Mouse (Mus musculus): ENCODE results near the gene Scfd2. TPM values are rescaled to one million over a fixed set of nuclear protein-coding genes. Genes with fewer than 3 reads are reported as not detected.
A peak's percentile ranks its signal among the peaks of the same experiment; 100 is the strongest.

Gene Scfd2
- total RNA-seq, 2 experiments from 2014 or later: 22.6 to 26.2 TPM

DNA sequence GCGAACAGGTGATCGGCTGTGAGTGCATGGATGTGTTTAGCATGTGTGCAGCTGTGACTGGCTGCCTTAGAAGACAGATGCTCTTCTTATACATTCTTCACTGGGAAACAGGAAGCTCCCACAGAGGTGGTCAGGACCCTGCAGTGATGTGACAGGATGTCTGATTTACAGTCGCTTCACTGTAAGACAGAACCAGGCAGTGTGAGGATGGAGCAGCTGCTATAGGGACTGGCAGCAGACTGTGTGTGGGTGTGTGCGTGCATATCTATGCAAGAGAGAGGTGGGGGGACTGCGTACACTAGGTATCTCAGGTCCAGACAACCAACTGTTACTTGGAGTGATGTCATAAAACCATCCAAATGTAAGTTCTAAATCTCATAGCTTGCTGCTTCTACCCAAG, 254.3 kb downstream of the Scfd2 start:
- DNase-seq: peak; percentile 53 to 56

DNA sequence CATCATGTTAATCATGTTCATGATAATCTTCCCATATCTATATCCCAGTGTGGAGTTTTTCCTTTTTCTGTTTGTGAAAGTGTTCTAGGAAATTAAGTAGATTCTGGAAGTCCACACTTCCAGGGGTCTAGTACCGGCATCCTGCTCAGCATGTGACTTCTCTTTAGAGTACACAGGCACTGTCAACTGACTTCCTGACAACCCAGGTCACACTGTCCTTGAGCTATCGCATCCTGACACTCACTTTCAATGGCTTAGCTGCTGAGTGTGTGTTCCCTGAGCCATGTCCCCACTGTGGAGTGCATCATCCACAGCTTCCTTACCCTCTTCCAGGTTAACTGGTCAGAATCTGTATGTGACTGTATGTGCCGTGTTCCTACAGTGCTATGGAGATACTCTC, 258.2 kb downstream of the Scfd2 start:
- DNase-seq: no peak

DNA sequence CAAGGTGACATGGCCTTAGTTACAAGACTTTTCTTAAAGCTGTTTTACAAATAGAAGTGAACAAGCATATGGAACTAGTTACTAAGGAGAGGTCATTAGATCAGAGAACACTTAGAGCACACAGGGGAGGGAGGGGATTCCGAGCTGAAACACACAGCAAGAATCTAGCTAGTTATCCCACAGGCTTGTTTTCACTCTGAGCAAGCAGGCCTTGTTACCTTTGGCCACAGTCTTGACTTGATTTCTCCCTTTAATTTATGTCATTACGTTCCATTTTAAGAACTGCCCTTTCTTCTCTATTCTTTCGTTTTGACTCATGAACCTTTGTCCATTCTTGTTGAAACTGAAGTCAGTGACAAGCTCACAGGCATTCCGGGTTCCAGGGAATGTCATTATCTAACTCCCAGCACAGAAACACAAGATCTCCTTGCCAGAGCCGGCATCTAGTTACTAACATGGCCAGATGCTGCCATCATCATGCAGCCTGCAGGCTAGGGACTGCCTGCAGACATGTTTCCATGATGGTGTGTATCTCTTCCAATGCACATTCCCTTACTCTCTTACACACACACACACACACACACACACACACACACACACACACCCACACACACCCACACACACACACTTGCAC, 263.7 kb downstream of the Scfd2 start:
- no peak for DNase-seq

DNA sequence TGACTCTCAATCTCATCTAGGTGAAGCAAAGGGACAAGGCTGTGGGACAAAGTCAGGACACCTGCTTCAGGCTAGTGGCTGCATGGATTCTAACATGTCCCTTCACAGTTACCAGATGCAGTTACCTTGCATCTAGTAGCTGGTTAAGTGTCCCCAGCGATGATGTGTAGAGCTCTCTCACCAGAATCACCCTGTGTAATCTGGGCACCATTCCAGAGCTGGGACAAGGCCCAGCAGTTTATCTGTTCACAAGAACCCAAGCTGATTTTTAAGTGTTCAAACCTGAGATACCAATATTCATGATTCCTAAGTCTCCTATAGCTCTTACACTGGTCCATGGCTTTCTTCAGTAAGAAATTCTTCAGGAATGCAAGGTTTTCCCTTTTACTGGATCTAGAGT, 264.4 kb downstream of the Scfd2 start:
- no peak for DNase-seq

DNA sequence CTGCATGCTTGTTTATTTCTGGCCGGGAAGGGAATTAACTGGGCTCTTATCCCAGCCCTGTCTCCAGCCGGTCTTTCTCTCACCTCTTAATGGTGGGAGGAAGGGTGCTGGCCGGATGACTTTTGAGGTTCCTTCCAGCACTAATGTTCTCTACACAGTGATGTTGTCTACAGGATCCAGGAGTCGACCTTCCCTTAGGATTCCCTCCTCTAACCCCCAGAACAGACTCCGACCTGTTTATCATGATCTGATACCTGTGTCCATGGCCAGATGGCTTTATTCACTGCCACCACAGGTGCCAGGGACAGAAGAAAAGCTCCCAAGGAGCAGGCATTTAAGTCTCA, 265.1 kb downstream of the Scfd2 start:
- DNase-seq: no peak

DNA sequence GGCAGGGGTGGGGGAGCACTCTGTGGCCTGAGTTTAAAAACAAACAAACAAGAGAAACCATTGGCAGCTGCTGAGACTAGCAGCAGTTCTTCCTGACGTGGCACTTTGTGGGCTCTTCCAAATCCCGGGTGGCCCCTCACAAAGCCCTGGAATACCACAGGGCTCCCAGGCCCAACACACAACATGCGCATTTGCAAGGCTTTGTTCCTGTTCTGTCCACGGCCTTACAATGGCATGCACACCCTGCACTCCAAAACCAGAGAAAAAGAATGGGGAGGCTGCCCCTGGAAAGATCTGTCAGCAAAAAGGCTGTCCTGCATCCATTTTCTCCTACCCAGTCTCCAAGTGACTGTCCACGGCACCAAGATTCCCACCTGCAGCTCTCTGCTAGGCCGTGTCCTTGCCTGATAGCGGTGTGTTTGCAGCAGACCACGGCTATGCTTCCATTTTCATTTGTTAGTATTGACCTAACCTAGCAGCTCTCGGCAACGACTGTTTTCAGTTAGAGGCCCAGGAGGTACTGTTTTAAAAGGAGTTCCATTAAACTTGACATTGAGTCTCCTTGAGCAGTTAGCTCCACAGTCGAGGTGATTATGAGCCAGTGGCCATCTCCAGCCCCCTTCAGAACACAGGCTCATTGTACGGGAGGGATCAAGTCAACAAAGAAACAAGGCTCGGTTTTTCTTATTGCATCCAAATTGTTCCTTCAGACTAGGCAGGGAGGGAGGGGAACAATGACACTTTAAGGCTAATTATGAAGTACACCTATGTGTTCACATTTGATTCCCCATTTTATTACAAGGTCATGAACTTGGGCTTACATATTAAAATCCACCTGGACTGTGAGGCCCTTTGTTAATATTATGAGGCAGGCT, 265.7 kb downstream of the Scfd2 start:
- DNase-seq: no peak

DNA sequence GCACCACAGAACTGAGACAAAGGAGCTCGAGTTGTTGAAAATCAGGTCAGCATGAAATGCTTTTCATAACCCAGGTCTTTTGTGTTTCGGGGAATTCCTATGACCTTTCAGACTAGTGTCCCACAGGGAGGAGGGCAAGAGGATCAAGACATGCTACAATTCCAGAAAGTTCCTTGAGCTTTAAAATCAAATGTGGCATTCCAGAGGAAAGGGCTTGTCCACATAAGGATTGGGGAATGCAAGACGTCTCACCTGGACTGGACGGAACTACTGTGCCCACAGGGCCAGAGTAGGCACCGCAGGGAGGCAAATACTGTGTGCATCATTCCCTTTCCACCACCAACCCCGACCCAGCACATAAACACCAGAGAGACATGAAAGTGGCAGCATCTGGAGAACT, 266.4 kb downstream of the Scfd2 start:
- no peak for DNase-seq

DNA sequence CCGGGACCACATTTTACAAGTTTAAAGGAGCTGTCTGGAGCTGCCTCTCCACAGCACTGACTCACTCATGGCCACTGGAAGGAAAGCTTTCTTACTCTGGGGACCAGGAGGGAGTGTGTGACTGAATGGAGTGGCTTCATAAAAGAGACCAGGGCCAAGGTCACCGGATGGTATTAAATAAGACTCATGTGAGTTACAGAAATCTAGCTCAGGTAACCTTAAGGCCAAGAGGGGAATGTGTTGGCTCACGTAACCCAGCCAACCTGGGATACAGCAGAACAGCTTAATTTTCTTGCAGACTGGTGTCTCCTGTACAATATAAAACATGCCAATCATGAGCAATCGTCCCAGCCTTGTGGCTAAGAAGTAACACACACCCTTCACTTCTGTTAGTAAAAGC, 267.0 kb downstream of the Scfd2 start:
- no peak for DNase-seq

DNA sequence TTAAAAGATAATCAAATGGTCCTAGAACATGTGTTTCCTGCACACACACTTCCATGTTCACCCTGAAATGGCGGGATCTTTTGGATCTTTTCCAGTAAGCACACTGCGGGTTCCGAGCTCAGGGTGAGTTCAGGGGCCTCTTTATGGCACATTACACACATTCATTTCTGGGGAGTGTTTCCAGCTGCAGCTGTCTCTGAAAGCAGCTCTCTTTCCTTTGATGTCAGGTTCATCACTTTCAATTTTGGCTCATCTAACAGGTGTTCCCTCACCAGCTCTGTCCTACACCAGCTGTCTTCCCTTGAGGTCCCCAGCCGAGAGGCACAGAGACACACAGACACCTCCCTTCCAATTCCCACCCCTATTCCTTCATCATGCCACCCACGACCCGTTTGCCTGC, 270.5 kb downstream of the Scfd2 start:
- no peak for DNase-seq

DNA sequence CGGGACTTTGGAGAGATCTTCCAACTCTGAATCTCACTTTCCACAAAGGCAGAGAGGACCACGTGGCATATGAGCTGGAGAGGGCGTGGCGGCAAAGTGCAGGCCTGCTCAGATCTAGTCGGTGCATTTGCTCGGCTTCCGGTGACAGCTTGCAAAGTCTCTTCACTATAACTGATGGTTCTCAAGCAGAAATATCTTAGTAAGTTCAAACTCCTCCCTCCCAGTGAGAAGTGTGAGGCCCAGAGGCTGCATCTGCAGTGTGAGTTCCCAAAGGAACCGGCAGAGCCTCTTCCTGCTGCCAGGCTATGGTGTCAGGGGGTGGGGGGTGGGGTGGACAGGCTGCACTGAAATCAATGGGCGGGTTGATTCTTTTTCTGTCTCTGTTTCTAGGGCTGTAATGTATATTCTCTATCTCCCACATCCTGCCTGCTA, 271.2 kb downstream of the Scfd2 start:
- DNase-seq: no peak

DNA sequence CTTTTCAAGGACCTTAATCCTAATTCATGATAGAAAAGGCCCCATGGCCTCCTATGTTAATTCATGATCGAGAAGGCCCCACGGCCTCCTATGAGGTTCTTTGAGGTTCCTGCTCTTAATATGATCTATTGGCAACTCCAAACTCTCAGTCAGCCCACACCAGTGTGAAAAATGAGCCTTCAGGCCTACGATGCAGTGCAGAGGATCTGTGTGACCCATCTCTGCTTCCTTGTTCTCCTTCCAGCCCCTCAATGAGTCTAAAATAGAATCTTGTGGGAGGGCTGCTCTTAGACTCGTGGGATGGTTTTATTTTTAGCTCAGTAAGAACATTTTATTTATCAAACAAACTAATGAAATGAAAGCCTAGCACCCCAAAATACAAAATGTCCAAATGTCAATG, 274.9 kb downstream of the Scfd2 start:
- no peak for DNase-seq

DNA sequence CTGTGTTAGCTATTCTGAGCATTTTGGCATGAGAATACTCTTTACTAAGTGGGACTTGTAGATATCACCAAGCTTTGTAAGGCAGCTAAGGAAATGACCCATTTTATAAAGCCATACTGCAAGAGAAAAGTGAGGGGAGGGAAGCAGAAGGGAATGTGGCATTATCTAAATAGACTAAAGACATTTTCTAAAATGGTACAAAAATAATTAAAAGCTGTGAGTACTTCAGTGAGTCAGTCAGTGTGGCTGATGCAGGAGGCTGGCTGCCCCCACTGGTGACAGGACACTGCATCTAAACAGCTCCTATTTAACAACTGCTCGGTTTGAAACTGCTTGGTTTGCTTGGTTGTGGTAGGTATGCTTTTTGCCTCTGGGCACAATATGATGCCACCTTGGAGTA, 276.6 kb downstream of the Scfd2 start:
- DNase-seq: no peak

DNA sequence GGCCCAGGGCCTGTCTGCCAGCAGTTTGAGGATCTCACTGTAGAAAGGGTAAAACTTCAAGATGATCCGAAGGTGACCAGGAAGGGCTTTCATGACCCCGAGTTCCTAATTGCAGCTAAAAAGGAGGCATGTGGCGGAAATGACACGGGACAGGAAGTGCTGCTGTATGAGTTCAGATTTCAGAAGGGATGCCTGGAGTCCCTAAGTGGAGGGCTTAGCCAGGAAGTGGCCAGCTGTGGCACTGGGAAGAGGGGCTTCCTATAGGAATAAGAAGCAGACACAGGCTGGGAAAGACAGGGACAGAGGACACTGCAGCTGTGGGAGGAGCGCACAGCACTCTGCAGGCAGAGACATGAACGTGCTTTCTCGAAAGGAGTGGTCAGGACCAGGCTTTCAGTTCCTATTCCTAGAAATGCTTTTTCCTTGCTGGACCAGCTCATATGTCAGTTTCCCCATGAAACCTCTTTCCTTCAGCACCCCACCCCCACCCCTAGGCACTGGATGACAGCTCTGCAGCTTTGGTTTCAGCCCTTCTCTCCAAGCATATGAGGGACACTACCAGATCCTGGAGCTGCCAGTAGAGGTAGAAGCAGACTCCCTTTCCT, 277.7 kb downstream of the Scfd2 start:
- DNase-seq: no peak

DNA sequence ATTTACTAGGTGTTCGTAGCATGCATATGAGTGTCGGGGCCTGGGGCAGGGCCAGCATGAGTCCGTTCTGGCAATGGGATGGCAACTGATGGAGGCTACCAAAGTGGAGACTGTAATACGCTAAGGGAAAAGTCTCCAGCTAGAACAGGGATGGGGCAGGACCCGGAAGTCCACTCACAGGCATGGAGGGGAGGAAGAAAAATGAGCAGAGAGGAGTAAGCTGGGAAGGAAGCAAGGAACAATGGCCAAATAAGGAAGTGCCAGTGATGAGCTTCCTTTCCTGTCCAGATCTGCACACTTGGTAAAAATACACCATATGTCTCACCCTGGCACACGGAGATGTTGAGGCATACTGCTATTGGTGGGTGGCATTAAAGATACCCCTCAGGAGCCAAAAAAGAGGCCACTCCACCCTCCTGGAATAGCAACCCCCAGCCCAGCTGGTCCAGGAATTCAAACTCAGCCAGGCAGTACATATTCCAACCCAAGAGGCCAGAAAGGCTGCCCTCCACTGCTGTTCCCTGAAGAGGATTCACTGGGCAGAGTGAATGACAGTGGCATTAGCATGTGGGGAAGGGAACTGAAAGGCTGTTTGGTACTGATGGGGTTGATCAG, 278.8 kb downstream of the Scfd2 start:
- peak; percentile 61 to 62 for DNase-seq

DNA sequence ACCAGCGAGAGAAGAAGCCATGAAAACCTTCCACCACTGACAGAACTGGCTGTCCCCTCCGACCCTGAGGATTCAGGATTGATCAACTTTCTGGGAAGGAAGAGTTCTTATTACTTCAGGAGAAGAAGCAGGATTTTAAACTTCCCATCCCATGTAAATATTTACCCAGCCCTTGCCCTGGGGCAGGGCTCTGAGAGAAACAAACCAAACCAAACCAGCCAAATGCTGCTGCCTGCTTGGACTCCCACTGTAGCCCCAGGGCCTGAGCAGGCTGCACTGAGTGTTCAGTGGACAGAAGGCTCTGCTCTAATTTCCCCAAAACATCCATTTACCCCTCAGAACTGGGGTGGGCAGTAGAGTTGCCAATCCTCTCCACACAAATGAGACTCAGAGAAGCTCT, 280.6 kb downstream of the Scfd2 start:
- DNase-seq: no peak

DNA sequence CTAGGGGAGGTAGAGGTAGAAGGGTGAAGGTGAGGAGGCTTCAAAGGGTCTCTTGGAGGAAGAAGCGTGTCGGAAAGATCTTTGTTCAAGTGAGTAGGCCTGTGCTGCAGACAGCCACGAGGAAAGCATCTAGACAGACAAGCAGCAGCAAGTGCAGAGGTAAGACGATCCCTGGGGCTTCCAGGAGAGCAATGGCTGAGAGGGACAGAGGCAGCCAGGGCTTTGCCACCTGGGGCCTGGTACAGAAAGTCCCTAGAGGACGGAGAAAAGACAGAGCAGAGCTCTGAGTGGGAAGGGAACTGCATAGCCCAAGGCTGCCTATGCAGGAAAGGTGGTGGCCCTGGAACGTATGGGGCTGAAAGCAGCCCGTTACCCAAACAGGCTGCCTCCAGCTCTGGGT, 281.3 kb downstream of the Scfd2 start:
- no peak for DNase-seq

DNA sequence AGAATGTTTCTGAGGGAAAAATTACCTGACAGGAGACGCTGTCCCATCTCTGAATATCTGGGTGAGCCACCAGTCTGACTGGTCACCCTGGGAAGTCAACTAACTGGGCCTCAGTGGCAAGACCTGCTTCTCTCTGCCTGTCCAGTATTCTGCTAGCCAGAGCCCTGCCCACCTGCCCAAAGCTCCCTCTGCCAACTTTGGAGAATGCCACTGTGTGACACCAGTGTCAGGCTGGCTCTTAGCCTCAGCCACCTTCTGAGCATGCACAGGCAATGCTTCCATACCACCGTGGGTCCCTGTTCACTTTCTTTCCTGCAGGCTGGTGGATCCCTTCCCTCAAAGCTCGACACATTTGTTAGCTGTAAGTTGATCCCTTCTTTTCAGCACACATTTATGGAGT, 281.8 kb downstream of the Scfd2 start:
- DNase-seq: no peak

DNA sequence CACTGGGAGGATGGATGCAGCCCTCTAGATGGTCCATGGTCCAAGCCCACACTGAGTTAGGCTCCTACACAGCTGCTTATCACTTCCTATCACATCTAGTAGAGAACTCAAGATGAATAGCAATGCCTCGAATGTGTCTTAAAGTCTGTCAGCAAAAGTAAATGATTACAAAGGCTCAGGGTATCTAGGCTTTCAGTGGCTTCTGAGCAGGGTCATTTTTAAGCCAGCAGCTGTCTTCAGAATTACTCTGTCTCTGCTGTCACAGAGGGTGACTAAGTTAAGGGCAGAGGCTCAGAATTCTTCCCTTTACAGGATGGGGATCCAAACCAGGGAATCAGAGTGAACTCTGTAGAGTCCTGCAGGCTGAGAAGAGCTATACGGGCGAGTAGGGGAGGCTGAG, 284.6 kb downstream of the Scfd2 start:
- DNase-seq: no peak

DNA sequence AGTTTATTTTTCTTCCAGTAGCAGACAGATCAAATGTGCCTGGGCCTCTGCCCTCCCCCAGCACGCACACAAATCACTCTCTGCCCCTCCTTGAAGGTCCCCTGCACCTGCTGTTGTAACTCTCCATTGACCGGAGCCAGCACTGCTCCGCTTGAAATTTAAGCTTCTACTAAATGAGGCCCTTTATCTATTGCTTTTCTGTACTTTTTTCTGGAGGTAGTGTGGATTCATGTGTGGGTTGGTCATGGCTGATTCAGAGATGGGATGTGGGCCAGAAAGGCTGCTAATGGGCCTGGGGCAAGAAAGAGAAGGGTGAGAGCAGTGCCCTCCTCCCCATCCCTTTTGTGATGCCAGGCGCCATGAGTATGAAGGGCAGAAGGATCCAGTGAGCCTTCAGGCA, 285.1 kb downstream of the Scfd2 start:
- DNase-seq: no peak

DNA sequence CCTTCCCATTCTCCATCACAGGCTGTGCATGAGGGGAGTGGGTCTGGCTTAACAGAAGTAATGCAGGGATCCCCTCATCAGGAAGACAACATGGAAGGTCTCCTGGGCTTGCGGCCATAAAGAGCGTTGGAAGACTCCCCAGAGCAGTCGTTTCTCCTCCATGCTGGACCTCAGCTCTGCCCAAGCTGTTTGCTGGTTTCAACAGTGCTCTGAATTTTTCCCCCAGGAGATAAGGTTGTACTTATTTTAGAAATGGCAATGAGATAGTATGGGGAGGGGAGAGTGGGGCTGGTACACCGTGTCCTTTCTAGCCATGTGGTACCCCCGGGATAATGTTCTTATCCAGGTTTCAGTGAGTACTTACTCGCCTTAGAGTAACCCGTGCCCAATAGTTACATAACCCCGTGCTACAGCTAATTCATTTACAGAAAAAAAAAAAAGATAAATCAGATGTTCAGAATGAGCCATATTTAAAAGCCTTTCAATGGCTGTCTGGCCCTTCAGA, 285.9 kb downstream of the Scfd2 start:
- no peak for DNase-seq

DNA sequence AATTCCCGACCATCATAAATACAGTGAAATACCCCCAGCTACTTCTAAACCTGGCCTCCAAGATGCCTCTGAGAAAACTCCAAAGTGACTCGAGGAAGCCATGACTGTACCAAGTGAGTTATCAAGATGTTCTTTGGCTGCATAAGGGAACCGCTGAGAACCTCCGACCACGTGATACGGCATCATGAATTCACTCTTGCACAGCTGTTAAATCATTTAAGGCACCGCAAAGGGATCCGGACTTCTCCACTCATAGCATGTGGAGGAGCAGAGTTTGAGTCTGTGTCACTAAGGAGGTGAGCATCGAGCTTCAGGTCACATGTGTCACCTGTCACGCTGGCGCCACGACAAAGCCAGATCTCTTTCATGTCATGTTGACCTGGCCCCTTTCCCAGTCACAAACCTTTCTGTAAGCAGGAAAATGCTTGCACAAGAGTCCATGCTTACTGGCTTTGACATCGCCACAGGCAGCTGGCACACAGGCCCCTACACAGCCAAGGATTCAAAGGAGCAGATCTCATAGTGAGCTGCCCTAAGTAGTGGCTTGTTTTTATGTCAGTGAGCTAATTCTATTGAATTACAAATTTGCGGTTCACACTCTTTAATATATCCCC, 287.0 kb downstream of the Scfd2 start:
- DNase-seq: no peak

DNA sequence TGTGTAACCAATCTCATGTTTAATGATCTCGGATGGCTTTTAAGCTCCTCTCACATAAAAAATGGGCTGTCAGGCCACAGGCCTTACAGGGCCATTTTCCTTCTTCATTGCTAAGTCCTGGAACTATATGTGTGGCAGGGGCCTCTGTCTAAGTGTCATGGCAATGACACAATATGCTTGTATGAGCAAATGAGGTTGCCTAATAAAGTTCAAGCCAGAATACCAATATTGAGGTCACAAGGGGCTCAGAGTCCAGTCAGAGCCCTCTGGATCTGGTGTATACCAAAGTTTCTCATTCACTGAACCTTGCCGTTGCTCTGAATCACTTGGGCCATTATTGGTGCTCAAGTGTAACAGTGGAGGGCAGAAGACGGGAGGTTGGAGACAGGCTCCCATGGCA, 288.9 kb downstream of the Scfd2 start:
- no peak for DNase-seq

Measured in layer of hippocampus, postnatal 36 days (tissue).